Mouse (Mus musculus) hindbrain, embryonic 14.5 days (tissue): ENCODE results near the gene Stx1b. TPM values are rescaled to one million over a fixed set of nuclear protein-coding genes. Genes with fewer than 3 reads are reported as not detected.
"Not testable (repeated sequence)": the region's sequence is repeated elsewhere in the genome, so short reads cannot be mapped to it uniquely, and the experiment has no call there.

Source experiments
- ATAC-seq: fragments of 200-750 bp; cut with Nextera tagmentation; 2 replicates; pipeline ENCODE4 v1.8.0; 2017; ENCODE audit warnings: moderate number of reproducible peaks, mild to moderate bottlenecking, moderate TSS enrichment, moderate library complexity; ENCODE audit not compliant: low FRiP score
- DNase-seq: peaks from one replicate; pipeline ENCODE4 v3.0.0-alpha.2; 2015; ENCODE audit warnings: low spot score
- H3K27ac ChIP-seq: fragments of 300-500 bp; sonication (generic); 2 replicates; pipeline ENCODE4 v1.5.1; 2014; ENCODE audit warnings: mild to moderate bottlenecking, moderate library complexity
- H3K27me3 ChIP-seq: fragments of 300-500 bp; sonication (generic); 2 replicates; pipeline ENCODE4 v1.6.1; 2014; ENCODE audit warnings: mild to moderate bottlenecking, low read length, mixed read lengths; ENCODE audit not compliant: control insufficient read depth, insufficient read depth
- H3K36me3 ChIP-seq: fragments of 300-500 bp; sonication (generic); replicated peaks from 2 replicates; pipeline ENCODE4 v1.6.1; 2014; ENCODE audit not compliant: control insufficient read depth, insufficient read depth
- H3K4me1 ChIP-seq: fragments of 300-500 bp; sonication (generic); replicated peaks from 2 replicates; pipeline ENCODE4 v1.6.1; 2014; ENCODE audit warnings: antibody characterized with exemption, low read length, mixed read lengths; ENCODE audit not compliant: control insufficient read depth, insufficient read depth
- H3K4me2 ChIP-seq: fragments of 300-500 bp; sonication (generic); replicated peaks from 2 replicates; pipeline ENCODE4 v1.6.1; 2014; ENCODE audit warnings: mild to moderate bottlenecking, moderate library complexity
- H3K4me3 ChIP-seq: fragments of 300-500 bp; sonication (generic); replicated peaks from 2 replicates; pipeline ENCODE4 v1.5.1; 2014; ENCODE audit warnings: mild to moderate bottlenecking, low read length
- H3K9ac ChIP-seq: fragments of 300-500 bp; sonication (generic); 2 replicates; pipeline ENCODE4 v1.6.1; 2014
- H3K9me3 ChIP-seq: fragments of 300-500 bp; sonication (generic); 2 replicates; pipeline ENCODE4 v1.6.1; 2016; ENCODE audit warnings: low read length; ENCODE audit not compliant: control insufficient read depth
- WGBS: fragments of 180-500 bp; shearing (Covaris S2); extraction: QIAGEN DNeasy Blood & Tissue Kit; methylation state at CpG from one replicate; pipeline ENCODE4 v1.1.7; 2014; 5-methylcytosine and 5-hydroxymethylcytosine counted together
- polyA plus RNA-seq: library from polyadenylated mRNA; unstranded; fragments of >200 nt; fragmentation: Nextera tagmentation; extraction: Ambion mirVana; gene quantifications from 2 replicates; pipeline ENCODE4 v1.2.1, GENCODE M21; 2014

The Stx1b gene
- polyA plus RNA-seq, 1 experiment from 2014 or later: 59.7 TPM

DNA sequence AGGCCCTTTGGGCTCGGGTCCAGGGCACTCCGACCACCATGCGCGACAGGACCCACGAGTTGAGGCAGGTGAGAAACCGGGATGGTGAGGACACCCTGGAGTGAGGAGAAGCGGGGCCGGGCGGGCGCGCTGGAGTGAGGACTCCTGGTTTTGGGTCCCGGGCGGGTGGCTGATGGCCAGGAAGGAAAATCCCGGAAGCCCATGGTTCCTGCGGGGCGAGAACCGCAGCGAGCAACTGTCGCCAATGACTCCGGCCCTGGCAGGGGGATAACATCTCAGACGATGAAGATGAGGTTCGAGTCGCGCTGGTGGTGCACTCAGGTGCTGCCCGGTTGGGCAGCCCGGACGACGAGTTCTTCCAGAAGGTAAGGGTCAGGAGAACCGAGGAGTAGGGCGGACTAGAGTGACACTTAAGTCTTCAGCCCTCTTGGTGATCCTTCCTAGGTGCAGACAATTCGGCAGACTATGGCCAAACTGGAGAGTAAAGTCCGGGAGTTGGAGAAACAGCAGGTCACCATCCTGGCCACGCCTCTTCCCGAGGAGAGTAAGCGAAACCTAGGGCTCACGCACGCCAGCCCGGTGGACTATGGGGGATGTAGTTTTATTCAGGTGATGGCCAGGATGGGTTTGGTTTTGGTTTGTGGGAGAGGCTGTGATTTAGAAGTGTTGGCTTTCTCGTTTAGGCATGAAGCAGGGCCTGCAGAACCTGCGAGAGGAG is 17.8 kb upstream of the Stx1b start:
- Histone ChIP-seq H3K9ac (peak overlapping the region; percentile 69), H3K4me1 (no peaks in the 10 kb centered on the region; the same call in 1 of the 2 replicates), H3K4me2 (peak overlapping the region; percentile 95), H3K9me3 (no peaks in the 10 kb centered on the region), H3K4me3 (peak overlapping the region; percentile 53), H3K36me3 (no peaks in the 10 kb centered on the region), H3K27ac (peak overlapping the region; percentile 88), H3K27me3 (no peaks in the 10 kb centered on the region)
- peak; percentile 28 for ATAC-seq
- WGBS: 1% methylated on average over 40 of the region's 40 CpGs
- DNase-seq: peak; percentile 70

DNA sequence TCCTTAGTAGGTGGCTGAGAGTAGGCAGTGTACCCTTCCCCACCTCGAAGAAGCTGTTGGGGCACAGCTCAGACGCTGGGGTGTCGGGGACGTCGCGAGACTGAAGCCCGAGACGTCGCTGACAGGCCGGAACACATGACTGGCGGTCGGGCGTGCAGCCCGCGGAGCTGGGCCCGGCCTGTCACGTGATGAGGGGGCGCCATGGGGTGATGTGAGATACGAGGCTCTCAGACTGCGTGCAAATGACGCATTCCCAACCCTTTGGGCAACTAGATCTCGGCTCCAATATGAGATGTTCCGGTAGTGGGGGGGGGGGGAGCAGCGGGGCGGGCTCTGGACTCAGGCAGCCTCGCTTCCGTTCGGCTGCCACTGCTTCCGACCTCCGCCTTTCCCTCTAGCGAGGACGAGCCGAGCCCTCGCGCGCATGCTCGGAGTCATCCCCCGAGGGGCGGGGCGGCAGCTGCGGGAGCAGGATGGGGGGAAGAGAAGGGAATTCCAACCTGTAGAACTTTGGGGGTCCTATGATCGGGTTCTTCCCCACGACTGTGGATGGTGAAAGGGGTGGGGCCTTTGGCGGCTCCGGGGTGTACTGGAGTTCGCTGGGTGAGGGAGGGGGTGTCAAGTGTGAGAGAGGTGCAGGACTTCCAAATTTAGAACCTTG is 17.1 kb upstream of the Stx1b start:
- no peaks in the 10 kb centered on the region; the same call in 1 of the 2 replicates for H3K4me1 ChIP-seq
- H3K4me3 ChIP-seq: peak overlapping the region; percentile 53
- WGBS: under 1% methylated on average over 45 of the region's 46 CpGs
- H3K27me3 ChIP-seq: no peaks in the 10 kb centered on the region
- H3K9ac ChIP-seq: peak overlapping the region; percentile 69
- peak; percentile 94 for ATAC-seq
- peak; percentile 92 for DNase-seq
- H3K9me3 ChIP-seq: no peaks in the 10 kb centered on the region
- H3K36me3 ChIP-seq: no peaks in the 10 kb centered on the region
- peak overlapping the region; percentile 88 for H3K27ac ChIP-seq
- H3K4me2 ChIP-seq: peak overlapping the region; percentile 95

DNA sequence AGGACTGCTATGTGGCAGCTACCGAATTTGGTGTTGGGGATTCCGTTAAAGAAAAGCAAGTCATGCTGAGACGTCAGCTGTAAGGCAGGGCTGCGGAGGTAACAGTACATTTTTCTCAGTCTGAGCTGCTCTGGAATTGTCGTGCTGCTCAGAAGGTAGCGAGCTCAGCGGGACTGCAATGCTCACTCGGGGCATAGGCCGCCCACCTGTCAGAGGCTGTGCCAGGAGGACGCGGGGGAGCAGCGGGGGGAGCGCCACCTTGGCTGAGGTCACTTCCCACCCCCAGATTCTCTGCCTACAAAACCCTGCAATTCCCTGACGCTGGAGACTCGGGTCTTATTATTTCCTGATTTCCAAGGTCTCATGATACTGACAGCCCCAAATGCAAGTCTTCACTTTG is 16.5 kb upstream of the Stx1b start:
- peak overlapping the region; percentile 53 for H3K4me3 ChIP-seq
- WGBS: 4% methylated on average over 15 of the region's 15 CpGs
- no peaks in the 10 kb centered on the region for H3K27me3 ChIP-seq
- H3K4me2 ChIP-seq: peak overlapping the region; percentile 95
- H3K4me1 ChIP-seq: no peaks in the 10 kb centered on the region; the same call in 1 of the 2 replicates
- H3K36me3 ChIP-seq: no peaks in the 10 kb centered on the region
- peak; percentile 22; the same call in 1 of the 2 replicates for ATAC-seq
- peak overlapping the region; percentile 88 for H3K27ac ChIP-seq
- peak; percentile 30 for DNase-seq
- H3K9ac ChIP-seq: peak overlapping the region; percentile 69
- H3K9me3 ChIP-seq: no peaks in the 10 kb centered on the region

DNA sequence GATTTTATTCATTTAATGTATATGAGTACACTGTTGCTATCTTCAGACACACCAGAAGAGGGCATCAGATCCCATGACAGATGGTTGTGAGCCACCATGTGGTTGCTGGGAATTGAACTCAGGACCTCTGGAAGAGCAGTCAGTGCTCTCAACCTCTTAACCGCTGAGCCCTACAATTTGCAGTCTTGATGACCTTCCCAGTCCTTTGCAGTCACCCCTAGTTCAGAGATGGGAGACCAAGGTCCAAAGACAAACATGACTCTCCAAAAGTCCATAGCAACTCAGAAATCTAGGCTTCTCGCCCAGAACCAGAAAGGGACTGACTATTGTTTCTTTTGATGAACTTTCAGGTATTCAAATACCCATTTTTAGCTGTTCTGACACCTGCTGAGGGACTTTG is 15.7 kb upstream of the Stx1b start:
- H3K4me1 ChIP-seq, ATAC-seq, H3K9ac ChIP-seq, H3K36me3 ChIP-seq, H3K27ac ChIP-seq, H3K4me3 ChIP-seq, DNase-seq, H3K9me3 ChIP-seq, H3K27me3 ChIP-seq: not testable (repeated sequence)
- H3K4me2 ChIP-seq: peak overlapping the region; percentile 95
- 72% methylated on average over 2 of the region's 2 CpGs for WGBS

DNA sequence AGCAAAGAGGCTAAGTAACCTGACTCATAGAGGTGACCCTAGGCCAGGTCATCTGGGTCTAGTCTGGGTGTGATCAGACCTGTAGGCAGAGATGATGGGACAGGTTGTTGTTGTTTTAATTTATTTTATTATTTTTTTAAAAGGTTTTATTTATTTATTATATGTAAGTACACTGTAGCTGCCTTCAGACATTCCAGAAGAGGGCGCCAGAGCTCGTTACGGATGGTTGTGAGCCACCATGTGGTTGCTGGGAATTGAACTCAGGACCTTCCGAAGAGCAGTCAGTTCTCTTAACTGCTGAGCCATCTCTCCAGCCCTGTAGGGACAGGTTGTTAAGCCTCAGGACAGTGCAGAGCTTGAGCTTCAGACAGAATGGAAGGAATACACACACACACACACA is 13.5 kb upstream of the Stx1b start:
- DNase-seq, H3K9me3 ChIP-seq, H3K36me3 ChIP-seq, H3K4me1 ChIP-seq, H3K4me3 ChIP-seq, H3K4me2 ChIP-seq, H3K27me3 ChIP-seq, H3K9ac ChIP-seq, ATAC-seq, H3K27ac ChIP-seq: not testable (repeated sequence)
- 84% methylated on average over 4 of the region's 4 CpGs for WGBS

DNA sequence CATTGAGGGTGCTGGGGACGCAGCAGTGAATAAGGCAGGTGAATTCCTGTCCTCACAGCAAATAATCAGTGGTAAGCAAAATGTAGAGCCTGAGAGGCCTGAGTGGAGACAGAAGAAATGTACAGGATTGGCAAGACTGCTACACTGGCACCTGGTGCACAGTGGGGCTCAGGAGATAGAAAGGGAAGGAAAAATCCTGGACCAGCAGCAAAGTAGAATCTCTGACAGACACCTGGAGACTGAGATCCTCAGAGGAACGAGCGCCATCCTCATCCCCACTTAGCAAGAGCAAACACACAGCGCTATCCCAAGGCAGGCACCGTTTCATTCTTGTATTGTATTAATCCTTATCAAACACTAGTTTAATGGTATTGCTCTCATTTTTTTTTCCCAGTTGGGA is 13.1 kb upstream of the Stx1b start:
- ATAC-seq (no peak), DNase-seq (no peak)
- Histone ChIP-seq H3K27me3 (no peaks in the 10 kb centered on the region), H3K36me3 (no peaks in the 10 kb centered on the region), H3K4me2 (no peak overlapping the region), H3K4me3 (no peak overlapping the region), H3K9me3 (no peaks in the 10 kb centered on the region), H3K27ac (no peak overlapping the region), H3K9ac (no peak overlapping the region), H3K4me1 (no peaks in the 10 kb centered on the region; the same call in 1 of the 2 replicates)
- 90% methylated on average over 5 of the region's 5 CpGs for WGBS

DNA sequence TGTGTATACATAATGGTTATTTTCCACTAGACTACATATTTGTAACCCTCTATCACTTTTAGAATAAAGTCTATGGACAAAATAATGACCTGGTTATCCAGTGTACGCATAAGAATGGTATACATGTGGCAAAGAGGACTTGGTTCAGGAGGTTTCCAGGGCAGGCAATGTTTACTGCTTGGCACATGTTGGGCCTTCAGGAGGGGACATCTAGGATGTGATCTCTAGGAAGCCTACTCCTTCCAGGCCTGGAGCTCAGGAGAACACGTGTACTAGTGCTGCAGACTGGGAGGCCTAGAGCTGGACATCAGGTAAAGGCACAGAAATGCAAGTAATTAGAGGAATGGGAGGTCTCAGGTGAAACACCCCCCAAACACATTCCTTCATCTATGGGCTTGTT is 11.2 kb upstream of the Stx1b start:
- Histone ChIP-seq H3K9ac (no peak overlapping the region), H3K9me3 (no peaks in the 10 kb centered on the region), H3K27me3 (no peaks in the 10 kb centered on the region), H3K4me3 (no peak overlapping the region), H3K4me2 (no peak overlapping the region), H3K36me3 (no peaks in the 10 kb centered on the region), H3K4me1 (no peaks in the 10 kb centered on the region; the same call in 1 of the 2 replicates), H3K27ac (no peak overlapping the region)
- no peak for ATAC-seq
- no peak for DNase-seq
- 90% methylated on average over 2 of the region's 2 CpGs for WGBS

DNA sequence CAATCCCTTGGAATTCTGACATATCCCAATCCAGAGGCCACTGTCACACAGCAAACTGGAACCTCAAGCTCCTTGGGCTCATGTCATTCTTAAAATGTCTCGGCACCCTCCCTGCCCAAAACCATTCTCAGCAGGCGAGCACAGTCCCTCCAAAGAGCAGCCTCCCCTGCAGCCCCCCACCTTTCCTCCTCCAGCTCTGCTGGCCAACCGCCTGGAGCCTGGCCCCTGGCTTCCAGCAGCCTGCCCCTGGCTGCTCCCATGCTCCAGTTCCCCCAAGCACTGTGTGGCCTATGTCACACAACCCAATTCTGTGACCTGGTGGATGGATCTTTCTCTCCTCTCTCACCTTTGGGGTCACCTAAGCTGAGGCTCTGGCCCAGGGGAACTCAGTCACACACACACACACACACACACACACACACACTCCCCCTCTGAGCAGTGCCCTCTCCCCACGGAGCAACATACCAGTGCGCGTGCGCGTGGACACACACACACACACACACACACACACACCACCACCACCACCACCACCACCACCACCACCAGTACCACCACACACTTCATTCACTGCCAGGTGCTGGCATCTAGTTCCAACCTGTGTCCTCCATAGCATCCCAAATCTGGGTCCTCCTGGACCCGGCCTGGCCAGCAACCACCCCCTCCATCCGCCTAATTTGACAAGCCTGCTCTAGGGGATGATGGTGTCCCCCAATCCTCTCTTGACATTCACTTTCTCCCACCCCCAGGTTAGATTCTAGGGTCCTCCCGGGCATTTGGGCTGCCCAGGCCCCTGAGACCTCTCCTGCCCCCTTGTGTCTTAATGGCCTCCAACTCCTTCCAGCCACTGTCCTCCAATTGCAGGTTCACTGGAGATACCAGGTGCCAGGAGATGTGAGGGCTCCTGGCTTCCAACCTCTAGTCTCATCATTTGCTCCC is 845 bp downstream of the Stx1b start:
- peaks cover 13% of the 10 kb centered on the region for H3K4me1 ChIP-seq
- H3K4me2 ChIP-seq: peak overlapping the region; percentile 84
- H3K9me3 ChIP-seq: no peaks in the 10 kb centered on the region
- no peak for DNase-seq
- H3K4me3 ChIP-seq: peak overlapping the region; percentile 85
- peak overlapping the region; percentile 93 for H3K27ac ChIP-seq
- peak; percentile 44 for ATAC-seq
- no peaks in the 10 kb centered on the region for H3K27me3 ChIP-seq
- WGBS: 55% methylated on average over 10 of the region's 11 CpGs
- H3K36me3 ChIP-seq: no peaks in the 10 kb centered on the region
- peak overlapping the region; percentile 96 for H3K9ac ChIP-seq

DNA sequence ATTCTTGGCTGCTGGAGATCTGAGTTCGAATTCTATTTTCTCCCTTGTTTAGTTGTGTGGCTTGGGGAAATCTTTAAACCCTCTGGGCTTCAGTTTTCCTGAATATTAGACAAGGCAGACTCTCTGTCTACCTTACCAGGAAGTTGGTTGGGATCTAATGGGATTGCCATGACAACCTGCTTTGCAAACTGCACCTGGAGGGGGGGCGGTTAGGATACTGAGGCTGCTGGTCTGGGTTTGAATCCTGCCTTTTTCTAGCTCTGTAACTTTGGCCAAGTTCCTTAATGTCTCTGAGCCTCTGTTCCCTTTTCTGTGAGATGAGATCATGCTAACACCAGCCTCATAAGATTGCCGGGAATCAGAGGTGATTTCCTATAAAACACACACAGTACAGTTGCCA is 1.9 kb downstream of the Stx1b start:
- Histone ChIP-seq H3K27me3 (no peaks in the 10 kb centered on the region), H3K4me1 (peaks cover 13% of the 10 kb centered on the region), H3K4me3 (no peak overlapping the region), H3K9ac (0 out of 2 replicates have a peak overlapping the region, but pooled peaks have one; percentile 96), H3K9me3 (no peaks in the 10 kb centered on the region), H3K36me3 (peaks cover 3% of the 10 kb centered on the region), H3K27ac (no peak overlapping the region), H3K4me2 (peak overlapping the region; percentile 84; the same call in 1 of the 2 replicates)
- DNase-seq: no peak
- 83% methylated on average over 3 of the region's 3 CpGs for WGBS
- ATAC-seq: no peak
